Mouse (Mus musculus) embryonic facial prominence, embryonic 14.5 days (tissue): ENCODE measurements around the gene Cd8b1. TPM values are rescaled to one million over a fixed set of nuclear protein-coding genes. Genes with fewer than 3 reads are reported as not detected.

Experiments used
- ATAC-seq: fragments of 200-750 bp; cut with Nextera tagmentation; 2 replicates; pipeline ENCODE4 v1.8.0; 2017; ENCODE audit warnings: low read depth, moderate number of reproducible peaks, moderate TSS enrichment
- DNase-seq: peaks from one replicate; pipeline ENCODE4 v3.0.0-alpha.2; 2015; ENCODE audit warnings: low spot score
- H3K27ac ChIP-seq: fragments of 300-500 bp; sonication (generic); replicated peaks from 2 replicates; pipeline ENCODE4 v1.5.1; 2014; ENCODE audit warnings: low read depth, mild to moderate bottlenecking, low read length, moderate library complexity
- H3K27me3 ChIP-seq: fragments of 300-500 bp; sonication (generic); replicated peaks from 2 replicates; pipeline ENCODE4 v1.6.1; 2014; ENCODE audit warnings: low read length; ENCODE audit not compliant: control insufficient read depth, insufficient read depth
- H3K36me3 ChIP-seq: fragments of 300-500 bp; sonication (generic); 2 replicates; pipeline ENCODE4 v1.6.1; 2014; ENCODE audit warnings: low read length, mixed read lengths; ENCODE audit not compliant: control insufficient read depth, insufficient read depth
- H3K4me1 ChIP-seq: fragments of 300-500 bp; sonication (generic); 2 replicates; pipeline ENCODE4 v1.6.1; 2014; ENCODE audit warnings: antibody characterized with exemption, low read length; ENCODE audit not compliant: control insufficient read depth, insufficient read depth
- H3K4me2 ChIP-seq: fragments of 300-500 bp; sonication (generic); 2 replicates; pipeline ENCODE4 v1.6.1; 2014; ENCODE audit warnings: low read depth, mild to moderate bottlenecking, low read length, moderate library complexity, mixed read lengths
- H3K4me3 ChIP-seq: fragments of 300-500 bp; sonication (generic); 2 replicates; pipeline ENCODE4 v1.5.1; 2014; ENCODE audit warnings: low read depth, mild to moderate bottlenecking, low read length
- H3K9ac ChIP-seq: fragments of 300-500 bp; sonication (generic); 2 replicates; pipeline ENCODE4 v1.6.1; 2014; ENCODE audit warnings: low read depth, mild to moderate bottlenecking, low read length, moderate library complexity, mixed read lengths
- H3K9me3 ChIP-seq: fragments of 300-500 bp; sonication (generic); 2 replicates; pipeline ENCODE4 v1.6.1; 2016; ENCODE audit warnings: low read length; ENCODE audit not compliant: control insufficient read depth
- WGBS: fragments of 180-500 bp; shearing (Covaris S2); extraction: QIAGEN DNeasy Blood & Tissue Kit; methylation state at CpG from one replicate; pipeline ENCODE4 v1.1.7; 2014; 5-methylcytosine and 5-hydroxymethylcytosine counted together
- polyA plus RNA-seq: library from polyadenylated mRNA; unstranded; fragments of >200 nt; fragmentation: Nextera tagmentation; extraction: Ambion mirVana; gene quantifications from 2 replicates; pipeline ENCODE4 v1.2.1, GENCODE M21; 2014

Cd8b1 gene
- polyA plus RNA-seq, 1 experiment from 2014 or later = not detected

DNA sequence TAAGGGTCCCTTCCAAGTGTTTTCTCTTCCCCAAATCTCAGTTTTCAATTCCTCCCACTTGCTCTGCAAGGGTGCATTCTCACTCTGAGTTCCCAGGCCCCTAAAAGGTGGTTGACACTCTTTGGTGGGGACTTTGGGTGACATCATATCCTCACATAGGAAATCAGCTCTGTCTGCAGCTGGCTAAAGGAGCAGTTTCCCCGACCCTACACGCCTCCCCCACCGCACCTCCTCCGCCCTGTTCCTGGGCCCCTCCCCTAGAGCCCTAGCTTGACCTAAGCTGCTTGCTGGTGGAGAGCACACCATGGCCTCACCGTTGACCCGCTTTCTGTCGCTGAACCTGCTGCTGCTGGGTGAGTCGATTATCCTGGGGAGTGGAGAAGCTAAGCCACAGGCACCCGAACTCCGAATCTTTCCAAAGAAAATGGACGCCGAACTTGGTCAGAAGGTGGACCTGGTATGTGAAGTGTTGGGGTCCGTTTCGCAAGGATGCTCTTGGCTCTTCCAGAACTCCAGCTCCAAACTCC is 50.7 kb downstream of the Cd8b1 start, which contains the start of gene Cd8a:
Gene Cd8a, plus strand, starts transcription at position 179 of the 527 bp plus-strand sequence.
- H3K9me3 ChIP-seq = no peaks in the 10 kb centered on the region
- DNase-seq (no peak), ATAC-seq (no peak)
- 73% methylated on average over 14 of the region's 14 CpGs for WGBS
- no peaks in the 10 kb centered on the region for H3K27me3 ChIP-seq
- H3K4me3 ChIP-seq = no peak within 1 kb of the TSS
- no peaks in the 10 kb centered on the region for H3K36me3 ChIP-seq
- H3K9ac ChIP-seq = no peak within 1 kb of the TSS
- H3K27ac ChIP-seq = no peak within 1 kb of the TSS
- H3K4me2 ChIP-seq = no peak within 1 kb of the TSS
- H3K4me1 ChIP-seq = no peaks in the 10 kb centered on the region

DNA sequence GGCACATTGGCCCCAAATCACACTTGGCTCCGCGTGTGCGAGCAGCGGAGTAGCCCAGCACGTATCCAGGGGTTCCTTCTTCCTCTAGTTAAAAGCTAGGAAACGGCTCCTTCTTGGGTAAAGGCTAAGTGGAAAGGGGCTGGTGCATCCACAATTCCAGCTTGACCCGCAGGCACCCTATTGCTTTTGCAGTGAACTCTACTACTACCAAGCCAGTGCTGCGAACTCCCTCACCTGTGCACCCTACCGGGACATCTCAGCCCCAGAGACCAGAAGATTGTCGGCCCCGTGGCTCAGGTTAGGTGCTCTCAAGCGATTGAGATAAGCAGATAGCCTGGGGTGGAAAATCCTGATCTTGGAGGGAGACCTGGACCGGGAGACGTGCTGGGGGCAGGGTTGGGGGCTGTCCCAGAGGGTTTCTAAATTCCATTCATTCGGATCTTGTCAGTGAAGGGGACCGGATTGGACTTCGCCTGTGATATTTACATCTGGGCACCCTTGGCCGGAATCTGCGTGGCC is 51.8 kb downstream of the Cd8b1 start:
- no peak overlapping the region for H3K4me3 ChIP-seq
- no peak overlapping the region for H3K27ac ChIP-seq
- no peak overlapping the region for H3K9ac ChIP-seq
- WGBS = 88% methylated on average over 19 of the region's 19 CpGs
- H3K27me3 ChIP-seq = no peaks in the 10 kb centered on the region
- H3K4me2 ChIP-seq = no peak overlapping the region
- ATAC-seq (no peak), DNase-seq (no peak)
- no peaks in the 10 kb centered on the region for H3K4me1 ChIP-seq
- no peaks in the 10 kb centered on the region for H3K9me3 ChIP-seq
- no peaks in the 10 kb centered on the region for H3K36me3 ChIP-seq

DNA sequence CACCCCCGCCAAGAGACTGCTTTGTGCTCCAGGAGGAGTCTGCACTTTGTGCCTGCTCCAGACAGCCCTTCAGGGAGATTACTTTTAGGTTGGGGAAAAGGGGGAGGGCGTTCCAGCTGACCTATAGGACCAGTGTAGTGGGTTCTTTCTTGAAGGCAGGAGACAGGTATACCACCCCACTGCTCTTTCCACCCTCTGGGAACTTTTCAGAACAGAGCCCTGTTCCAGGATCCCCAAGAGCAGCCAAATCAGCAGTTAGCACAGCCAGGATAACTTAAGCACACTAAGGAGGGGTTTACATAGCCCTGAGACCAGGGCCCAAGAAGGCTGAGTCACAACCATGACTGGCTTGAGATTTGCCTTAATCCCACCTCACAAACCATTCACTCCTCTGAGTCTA is 52.3 kb downstream of the Cd8b1 start:
- Histone ChIP-seq H3K27ac (no peak overlapping the region), H3K4me3 (no peak overlapping the region), H3K36me3 (no peaks in the 10 kb centered on the region), H3K4me1 (no peaks in the 10 kb centered on the region), H3K27me3 (no peaks in the 10 kb centered on the region), H3K9me3 (no peaks in the 10 kb centered on the region), H3K9ac (no peak overlapping the region), H3K4me2 (no peak overlapping the region)
- ATAC-seq = no peak
- DNase-seq = no peak
- 93% methylated on average over 1 of the region's 2 CpGs for WGBS

DNA sequence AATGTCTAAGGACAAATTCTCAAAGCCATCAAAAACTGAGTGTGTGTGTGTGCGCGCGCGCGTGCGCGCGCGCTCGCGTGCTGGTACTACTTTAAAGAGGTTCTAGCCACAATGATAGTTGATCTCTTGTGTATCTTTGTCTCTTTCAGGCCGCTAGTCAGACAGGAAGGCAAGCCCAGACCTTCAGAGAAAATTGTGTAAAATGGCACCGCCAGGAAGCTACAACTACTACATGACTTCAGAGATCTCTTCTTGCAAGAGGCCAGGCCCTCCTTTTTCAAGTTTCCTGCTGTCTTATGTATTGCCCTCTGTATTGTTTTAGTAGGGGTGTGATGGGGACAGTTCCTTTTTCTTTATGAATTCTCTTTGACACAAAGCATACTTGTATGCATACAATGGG is 54.1 kb downstream of the Cd8b1 start:
- no peaks in the 10 kb centered on the region for H3K9me3 ChIP-seq
- no peak overlapping the region for H3K9ac ChIP-seq
- no peaks in the 10 kb centered on the region for H3K4me1 ChIP-seq
- H3K4me2 ChIP-seq = no peak overlapping the region
- DNase-seq (no peak), ATAC-seq (no peak)
- no peaks in the 10 kb centered on the region for H3K27me3 ChIP-seq
- 94% methylated on average over 13 of the region's 13 CpGs for WGBS
- H3K27ac ChIP-seq = no peak overlapping the region
- no peak overlapping the region for H3K4me3 ChIP-seq
- no peaks in the 10 kb centered on the region for H3K36me3 ChIP-seq

DNA sequence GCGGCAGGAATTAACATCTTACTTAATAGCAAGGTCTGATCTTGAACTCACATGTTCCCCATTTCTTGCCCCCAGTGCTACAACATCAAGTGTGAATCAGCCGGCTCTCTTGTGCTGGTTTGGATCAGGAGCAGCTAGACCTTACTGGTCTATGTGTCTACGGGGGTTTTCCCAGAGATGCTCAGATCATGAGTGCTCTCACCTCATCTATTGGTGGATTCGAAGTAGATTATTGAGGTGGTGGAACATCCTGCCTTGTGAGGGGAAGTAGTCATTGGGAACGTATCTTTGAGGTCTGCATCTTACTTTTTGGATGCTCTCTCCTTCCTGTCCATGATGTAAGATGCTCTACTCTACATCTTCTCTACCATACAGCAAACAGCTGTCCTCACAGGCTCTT is 59.1 kb downstream of the Cd8b1 start:
- H3K4me2 ChIP-seq = no peak overlapping the region
- ATAC-seq (no peak), DNase-seq (no peak)
- H3K4me3 ChIP-seq = no peak overlapping the region
- no peak overlapping the region for H3K9ac ChIP-seq
- no peaks in the 10 kb centered on the region for H3K27me3 ChIP-seq
- no peaks in the 10 kb centered on the region for H3K4me1 ChIP-seq
- WGBS = 91% methylated on average over 5 of the region's 5 CpGs
- no peaks in the 10 kb centered on the region for H3K9me3 ChIP-seq
- H3K36me3 ChIP-seq = no peaks in the 10 kb centered on the region
- H3K27ac ChIP-seq = no peak overlapping the region

Other genes starting within 250 kb of the Cd8b1 start
- 7.6 and 8.1 TPM in 2 replicates for gene Thnsl2, start 178.3 kb upstream of the Cd8b1 start, polyA plus RNA-seq
- gene Fabp1, start 123.0 kb upstream of the Cd8b1 start, polyA plus RNA-seq = not detected in 2 replicates
- gene Krcc1, start 51.1 kb upstream of the Cd8b1 start, polyA plus RNA-seq = 47.4 and 47.5 TPM in 2 replicates
- 28.9 and 31.5 TPM in 2 replicates for gene Smyd1, start 555 bp upstream of the Cd8b1 start, polyA plus RNA-seq
- gene Cd8a, start 50.6 kb downstream of the Cd8b1 start, polyA plus RNA-seq = not detected in 2 replicates
- 8.3 and 9.6 TPM in 2 replicates for gene Rmnd5a, start 117.8 kb downstream of the Cd8b1 start, polyA plus RNA-seq
- 20.7 and 21.2 TPM in 2 replicates for gene Rnf103, start 171.1 kb downstream of the Cd8b1 start, polyA plus RNA-seq
- gene Chmp3, start 221.0 kb downstream of the Cd8b1 start, polyA plus RNA-seq = 69.6 and 70.3 TPM in 2 replicates